Mouse (Mus musculus) heart, embryonic 16.5 days (tissue): ENCODE results near the gene Magi1. TPM values are rescaled to one million over a fixed set of nuclear protein-coding genes. Genes with fewer than 3 reads are reported as not detected.

Experiments
- polyA plus RNA-seq: library from polyadenylated mRNA; unstranded; fragments of >200 nt; fragmentation: Nextera tagmentation; extraction: Ambion mirVana; gene quantifications from 2 replicates; pipeline ENCODE4 v1.2.1, GENCODE M21; 2015

Gene Magi1
- polyA plus RNA-seq, 1 experiment from 2014 or later = 6.3 TPM

Other genes with a start within 250 kb of the Magi1 start
- gene Slc25a26, start 216.4 kb upstream of the Magi1 start, polyA plus RNA-seq = 13.4 and 15.3 TPM in 2 replicates